Mouse (Mus musculus) liver, embryonic 11.5 days (tissue): Measurements from ENCODE around the gene Dok4. TPM values are rescaled to one million over a fixed set of nuclear protein-coding genes. Genes with fewer than 3 reads are reported as not detected.
A peak's percentile ranks its signal among the peaks of the same experiment; 100 is the strongest.

Source experiments
- ATAC-seq: fragments of 200-750 bp; cut with Nextera tagmentation; replicated peaks from 2 replicates; pipeline ENCODE4 v1.8.0; 2017; ENCODE audit warnings: moderate number of reproducible peaks, mild to moderate bottlenecking, moderate TSS enrichment, moderate library complexity; ENCODE audit not compliant: low FRiP score
- DNase-seq: peaks from one replicate; pipeline ENCODE4 v3.0.0-alpha.2; 2017; ENCODE audit warnings: low spot score
- H3K27ac ChIP-seq: fragments of 300-500 bp; sonication (generic); 2 replicates; pipeline ENCODE4 v1.5.1; 2014; ENCODE audit warnings: mild to moderate bottlenecking, low read depth, low read length, control low read depth
- H3K27me3 ChIP-seq: fragments of 300-500 bp; sonication (generic); replicated peaks from 2 replicates; pipeline ENCODE4 v1.6.1; 2014; ENCODE audit warnings: low read length, mixed read lengths; ENCODE audit not compliant: control insufficient read depth, insufficient read depth
- H3K36me3 ChIP-seq: fragments of 300-500 bp; sonication (generic); 2 replicates; pipeline ENCODE4 v1.6.1; 2014; ENCODE audit warnings: mild to moderate bottlenecking, low read length, moderate library complexity, mixed read lengths; ENCODE audit not compliant: control insufficient read depth, insufficient read depth
- H3K4me1 ChIP-seq: fragments of 300-500 bp; sonication (generic); replicated peaks from 2 replicates; pipeline ENCODE4 v1.6.1; 2014; ENCODE audit warnings: low read length, mixed read lengths; ENCODE audit not compliant: control insufficient read depth, insufficient read depth
- H3K4me2 ChIP-seq: fragments of 300-500 bp; sonication (generic); 2 replicates; pipeline ENCODE4 v1.6.1; 2014; ENCODE audit warnings: mild to moderate bottlenecking, control low read depth, moderate library complexity
- H3K4me3 ChIP-seq: fragments of 300-500 bp; sonication (generic); 2 replicates; pipeline ENCODE4 v1.5.1; 2014; ENCODE audit warnings: low read depth, low read length, control low read depth
- H3K9ac ChIP-seq: fragments of 300-500 bp; sonication (generic); 2 replicates; pipeline ENCODE4 v1.6.1; 2014; ENCODE audit warnings: low read depth, low read length, control low read depth
- H3K9me3 ChIP-seq: fragments of 300-500 bp; sonication (generic); 2 replicates; pipeline ENCODE4 v1.6.1; 2016; ENCODE audit warnings: low read length, inconsistent platforms, mixed read lengths; ENCODE audit not compliant: control insufficient read depth
- WGBS: fragments of 180-500 bp; shearing (Covaris S2); extraction: QIAGEN DNeasy Blood & Tissue Kit; methylation state at CpG from one replicate; pipeline ENCODE4 v1.1.7; 2014; 5-methylcytosine and 5-hydroxymethylcytosine counted together
- polyA plus RNA-seq: library from polyadenylated mRNA; unstranded; fragments of >200 nt; fragmentation: Nextera tagmentation; extraction: Ambion mirVana; gene quantifications from 2 replicates; pipeline ENCODE4 v1.2.1, GENCODE M21; 2014

Dok4 gene
- polyA plus RNA-seq, 1 experiment from 2014 or later: 13.9 TPM

GRCm38 (mm10) chr8:94826210-94826609 lies 49.9 kb downstream of the Dok4 start:
- H3K27ac ChIP-seq: no peak overlapping the region
- DNase-seq (no peak), ATAC-seq (no peak)
- H3K36me3 ChIP-seq: peaks cover 50% of the 10 kb centered on the region
- no peak overlapping the region for H3K9ac ChIP-seq
- H3K9me3 ChIP-seq: no peaks in the 10 kb centered on the region
- H3K27me3 ChIP-seq: no peaks in the 10 kb centered on the region
- H3K4me3 ChIP-seq: no peak overlapping the region
- no peaks in the 10 kb centered on the region for H3K4me1 ChIP-seq
- 91% methylated on average over 5 of the region's 5 CpGs for WGBS
- H3K4me2 ChIP-seq: no peak overlapping the region

DNA sequence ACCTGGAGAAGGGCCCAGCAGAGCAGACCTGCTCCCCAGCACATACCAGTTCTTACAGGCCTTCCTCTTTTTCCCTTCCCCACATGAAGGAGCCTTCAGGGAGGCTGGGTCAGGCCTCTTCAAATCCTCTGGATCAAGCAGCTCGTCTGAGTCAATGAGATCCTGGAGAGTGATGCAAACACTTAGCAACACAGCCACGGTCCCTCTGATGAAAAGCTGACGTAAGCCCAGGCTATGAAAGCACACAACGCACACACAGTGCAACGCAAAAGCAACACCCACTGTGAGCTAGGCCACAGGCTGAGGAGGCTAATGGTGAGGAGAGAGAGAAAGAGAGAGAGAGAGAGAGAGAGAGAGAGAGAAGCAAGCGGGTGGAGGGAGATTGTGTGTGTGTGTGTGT lies 51.0 kb downstream of the Dok4 start:
- ATAC-seq (no peak), DNase-seq (no peak)
- no peaks in the 10 kb centered on the region for H3K9me3 ChIP-seq
- H3K9ac ChIP-seq: no peak overlapping the region
- H3K27me3 ChIP-seq: no peaks in the 10 kb centered on the region
- peaks cover 1% of the 10 kb centered on the region for H3K4me1 ChIP-seq
- no peak overlapping the region for H3K27ac ChIP-seq
- no peak overlapping the region for H3K4me3 ChIP-seq
- no peak overlapping the region for H3K4me2 ChIP-seq
- peaks cover 47% of the 10 kb centered on the region for H3K36me3 ChIP-seq
- 86% methylated on average over 6 of the region's 6 CpGs for whole genome bisulfite sequencing

DNA sequence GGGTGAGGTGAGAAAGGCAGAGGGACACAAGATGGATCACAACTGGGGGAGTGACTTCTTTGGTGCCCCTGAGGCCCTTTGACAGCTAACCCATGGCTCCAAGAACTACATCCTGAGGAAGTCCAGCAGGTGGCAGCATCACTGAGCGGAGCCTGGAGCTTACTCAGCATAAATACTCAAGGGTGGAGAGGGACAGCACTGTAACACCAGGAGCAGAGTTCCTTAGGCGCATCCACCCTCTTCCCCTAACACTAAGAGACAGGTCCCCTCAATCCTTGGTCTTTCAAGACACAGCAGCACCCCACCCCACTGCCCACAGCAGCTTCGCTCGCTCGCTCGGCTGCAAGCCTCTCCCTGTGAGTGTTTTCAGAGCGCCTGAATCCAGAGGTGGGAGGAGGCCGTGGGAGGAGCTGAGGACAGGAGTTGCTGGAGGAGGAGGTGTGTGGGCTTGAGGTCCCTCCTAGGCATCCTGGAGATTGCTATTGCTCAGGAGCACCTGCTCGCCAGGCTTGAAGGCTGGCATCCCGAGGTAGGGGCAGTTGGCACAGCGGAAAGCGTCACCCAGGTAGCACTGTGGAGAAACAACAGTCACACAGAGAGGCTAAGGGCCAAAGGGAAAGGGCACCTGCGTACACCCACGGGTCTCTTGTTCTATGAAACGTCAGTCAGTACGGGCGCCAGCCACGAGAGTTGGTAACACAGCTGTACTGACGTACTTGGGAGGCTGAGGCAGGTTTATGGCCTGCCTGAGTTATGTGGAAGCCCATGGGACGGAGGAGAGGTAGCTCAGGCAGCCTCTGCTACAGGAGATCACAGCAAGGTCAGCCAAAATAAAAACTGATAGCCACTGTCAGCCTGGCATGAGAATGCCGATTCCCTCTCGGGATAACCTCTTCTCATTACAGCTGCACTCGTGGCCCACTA lies 53.2 kb downstream of the Dok4 start:
- Histone ChIP-seq H3K27me3 (no peaks in the 10 kb centered on the region), H3K4me3 (no peak overlapping the region), H3K27ac (no peak overlapping the region), H3K9ac (no peak overlapping the region), H3K9me3 (no peaks in the 10 kb centered on the region), H3K36me3 (peaks cover 42% of the 10 kb centered on the region), H3K4me2 (no peak overlapping the region), H3K4me1 (peaks cover 4% of the 10 kb centered on the region)
- peak; percentile 57 for ATAC-seq
- 80% methylated on average over 23 of the region's 23 CpGs for WGBS
- peak; percentile 56 for DNase-seq

DNA sequence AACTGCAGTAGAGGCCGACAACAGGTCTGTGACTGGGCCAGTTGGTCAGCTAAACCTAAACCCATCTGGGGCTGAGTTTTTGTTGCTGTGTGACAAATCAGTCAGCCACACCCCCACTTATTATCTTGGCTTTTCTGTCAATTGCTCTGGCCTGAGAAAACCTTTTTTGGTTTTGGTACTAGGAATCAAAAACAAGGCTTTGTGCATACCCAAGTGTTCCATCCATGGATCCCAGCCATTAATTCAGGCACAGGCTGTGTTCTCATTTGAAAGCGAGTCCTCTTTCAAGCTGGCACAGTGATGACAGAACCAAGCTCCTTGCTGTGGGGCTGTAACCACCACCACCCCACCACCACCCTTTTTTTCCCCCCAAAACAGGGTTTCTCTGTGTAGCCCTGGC lies 54.7 kb downstream of the Dok4 start:
- Histone ChIP-seq H3K36me3 (peaks cover 30% of the 10 kb centered on the region), H3K27me3 (no peaks in the 10 kb centered on the region), H3K4me3 (no peak overlapping the region), H3K27ac (no peak overlapping the region), H3K4me1 (peaks cover 4% of the 10 kb centered on the region), H3K4me2 (no peak overlapping the region), H3K9ac (no peak overlapping the region), H3K9me3 (no peaks in the 10 kb centered on the region)
- WGBS: 96% methylated on average over 2 of the region's 2 CpGs
- no peak for ATAC-seq
- DNase-seq: no peak

DNA sequence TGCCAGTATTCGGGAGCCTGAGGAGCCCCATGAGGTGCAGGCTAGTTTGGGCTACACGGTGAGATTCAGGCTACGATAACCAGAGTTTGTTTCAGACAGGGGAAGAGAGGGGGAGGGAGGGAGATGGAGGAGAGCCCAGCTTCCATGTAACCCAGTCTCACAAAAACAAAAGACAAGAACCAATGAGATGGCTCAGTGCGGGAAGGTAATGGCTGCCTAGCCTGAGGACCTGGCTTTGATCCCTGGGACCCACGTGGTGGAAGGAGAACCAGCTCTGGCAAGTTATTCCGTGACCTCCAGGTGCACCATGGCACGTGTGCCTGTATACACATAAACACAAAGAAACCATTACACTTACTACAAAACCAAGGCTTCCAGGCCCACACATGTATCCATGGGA lies 55.6 kb downstream of the Dok4 start:
- peaks cover 4% of the 10 kb centered on the region for H3K4me1 ChIP-seq
- no peak overlapping the region for H3K4me3 ChIP-seq
- no peak overlapping the region for H3K9ac ChIP-seq
- no peaks in the 10 kb centered on the region for H3K27me3 ChIP-seq
- no peaks in the 10 kb centered on the region for H3K9me3 ChIP-seq
- WGBS: 83% methylated on average over 7 of the region's 7 CpGs
- H3K36me3 ChIP-seq: peaks cover 28% of the 10 kb centered on the region
- no peak overlapping the region for H3K4me2 ChIP-seq
- H3K27ac ChIP-seq: no peak overlapping the region
- DNase-seq: no peak
- ATAC-seq: no peak

DNA sequence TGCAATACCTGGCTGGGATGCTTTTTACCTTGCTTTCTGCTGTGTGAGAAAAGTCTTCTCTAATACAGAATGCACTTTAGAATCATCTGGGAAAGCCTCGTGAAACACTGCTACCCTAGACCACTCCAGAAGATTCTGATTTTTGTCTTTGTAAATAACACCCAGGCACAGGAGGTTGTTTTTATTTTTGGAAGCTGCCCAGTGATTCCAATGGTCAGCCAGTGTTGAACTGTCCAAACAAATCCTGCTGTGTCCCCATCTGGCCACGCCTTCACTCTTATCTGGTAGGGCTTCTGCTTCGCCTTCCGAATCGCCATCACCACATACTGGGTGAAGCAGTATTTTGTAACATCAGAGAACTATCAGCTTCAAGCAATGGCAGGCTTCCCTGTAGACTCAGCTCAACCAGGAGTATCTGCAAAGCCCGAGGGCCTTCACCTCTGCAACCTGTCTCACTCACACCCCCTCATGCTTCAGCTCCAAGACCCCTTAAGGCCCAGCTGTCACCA lies 56.4 kb downstream of the Dok4 start:
- peaks cover 22% of the 10 kb centered on the region for H3K36me3 ChIP-seq
- ATAC-seq: 0 out of 2 replicates have a peak, but pooled peaks have one; percentile 52
- WGBS: 61% methylated on average over 6 of the region's 6 CpGs

GRCm38 (mm10) chr8:94817933-94818332 lies 58.2 kb downstream of the Dok4 start:
- Histone ChIP-seq H3K4me2 (no peak overlapping the region), H3K9me3 (no peaks in the 10 kb centered on the region), H3K36me3 (peaks cover 8% of the 10 kb centered on the region), H3K4me3 (no peak overlapping the region), H3K27ac (no peak overlapping the region), H3K4me1 (peaks cover 4% of the 10 kb centered on the region), H3K27me3 (no peaks in the 10 kb centered on the region), H3K9ac (no peak overlapping the region)
- DNase-seq (no peak), ATAC-seq (no peak)
- WGBS: 81% methylated on average over 11 of the region's 11 CpGs

More for the DNA sequence above, 56.4 kb downstream of the Dok4 start:
- no peaks in the 10 kb centered on the region for H3K9me3 ChIP-seq
- H3K4me1 ChIP-seq: peaks cover 4% of the 10 kb centered on the region
- no peak for DNase-seq
- no peak overlapping the region for H3K4me2 ChIP-seq
- H3K27ac ChIP-seq: no peak overlapping the region
- H3K4me3 ChIP-seq: no peak overlapping the region
- no peak overlapping the region for H3K9ac ChIP-seq
- no peaks in the 10 kb centered on the region for H3K27me3 ChIP-seq

DNA sequence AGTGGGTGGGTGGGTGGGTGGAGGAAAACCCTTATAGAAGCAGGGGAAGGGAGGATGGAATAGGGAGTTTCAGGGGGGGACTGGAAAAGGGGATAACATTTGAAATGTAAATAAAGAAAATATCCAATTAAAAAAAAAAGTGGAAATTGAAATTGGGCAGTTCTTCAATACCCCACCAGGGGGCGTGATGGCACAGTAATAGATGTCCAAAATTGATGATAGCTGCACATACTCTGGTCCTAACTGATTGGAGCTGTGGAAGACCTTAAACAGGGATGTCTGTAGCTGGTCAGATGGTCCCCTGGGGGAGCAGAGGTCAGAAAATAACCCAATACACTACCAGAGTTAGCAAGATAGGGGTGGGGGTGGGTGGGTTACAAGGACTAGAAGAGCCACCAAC lies 61.6 kb downstream of the Dok4 start:
- Histone ChIP-seq H3K4me2 (no peak overlapping the region), H3K4me3 (no peak overlapping the region), H3K36me3 (no peaks in the 10 kb centered on the region), H3K27ac (no peak overlapping the region), H3K27me3 (no peaks in the 10 kb centered on the region), H3K9ac (no peak overlapping the region), H3K9me3 (no peaks in the 10 kb centered on the region), H3K4me1 (no peaks in the 10 kb centered on the region)
- WGBS: 0% methylated on average over 1 of the region's 1 CpGs
- ATAC-seq (no peak), DNase-seq (no peak)
